Mouse (Mus musculus) telencephalon, adult 2 months (tissue): ENCODE data around the gene Gm45021.

Source experiments
- DNase-seq: peaks from one replicate; pipeline ENCODE4 v3.0.0-alpha.2; 2011; ENCODE audit warnings: low read depth, low spot score

Gene Gm45021

GRCm38 (mm10) chr6:48589194-48589750 lies at the start of gene Gm45021:
Gm45021 (plus strand) TSS chr6:48589610.
- DNase-seq: no peak

DNA sequence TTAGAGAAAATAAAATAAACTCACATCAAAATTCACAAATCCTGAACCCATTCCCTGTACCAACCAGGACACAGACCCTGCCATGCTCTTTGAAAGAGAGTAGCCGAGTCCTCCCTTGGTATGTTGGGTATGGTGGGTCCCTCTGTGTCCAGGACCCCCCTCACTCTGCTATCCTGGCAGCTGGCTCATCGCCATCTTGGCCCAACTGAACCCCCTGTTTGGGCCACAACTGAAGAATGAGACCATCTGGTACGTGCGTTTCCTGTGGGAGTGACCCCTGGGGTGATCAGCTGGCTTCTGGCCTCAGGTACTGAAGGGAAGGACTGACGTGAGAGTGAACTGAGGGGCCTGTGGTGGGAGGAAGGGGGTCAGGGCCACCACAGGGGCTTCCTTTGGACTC lies 49.5 kb upstream of the Gm45021 start:
- no peak for DNase-seq

- DNase-seq: no peak
Observed at GRCm38 (mm10) chr6:48540721-48541120, 48.7 kb upstream of the Gm45021 start.

DNA sequence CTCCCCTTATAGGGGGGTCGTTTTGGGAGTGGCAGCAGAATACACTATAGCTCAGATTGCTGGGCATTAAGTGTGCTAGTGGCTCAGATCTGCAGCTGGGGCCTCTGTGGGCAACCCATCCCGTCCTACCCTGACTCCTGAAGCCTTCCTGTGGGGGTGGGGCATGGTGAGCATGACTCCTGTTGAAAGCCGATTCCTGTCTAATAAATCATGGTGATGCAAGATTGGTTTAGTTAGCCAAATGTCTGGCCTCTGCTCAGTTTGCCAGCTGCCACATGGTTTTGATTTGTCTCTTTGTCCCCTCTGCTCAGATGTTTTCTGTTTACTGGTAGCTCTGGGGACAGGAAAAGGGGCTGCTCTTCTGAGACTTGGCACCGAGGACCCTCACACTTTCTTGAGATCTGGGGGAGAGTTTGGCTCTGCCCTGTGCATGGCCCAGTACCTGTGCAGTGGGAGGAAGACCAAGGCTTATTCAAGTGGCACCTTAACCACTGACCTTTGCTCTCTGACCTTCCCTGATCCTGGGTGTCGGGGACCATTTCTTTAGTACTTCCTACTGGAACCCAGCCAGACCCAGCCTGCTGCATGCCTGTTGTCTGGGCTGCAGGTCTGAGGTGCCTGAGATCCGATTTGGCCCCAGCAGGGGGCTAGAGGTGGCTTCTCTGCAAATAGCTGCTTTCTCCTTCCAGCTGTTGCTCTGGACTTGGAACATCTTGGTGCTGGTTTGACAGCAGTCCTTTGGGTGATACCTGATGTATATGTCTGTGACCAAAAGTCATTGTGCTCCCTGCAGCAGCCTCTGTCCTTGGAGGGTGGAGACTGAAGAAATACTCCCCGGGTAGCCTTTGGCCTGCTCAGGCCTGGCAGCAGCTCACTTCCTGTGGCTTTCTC lies 47.6 kb upstream of the Gm45021 start:
- DNase-seq: no peak

- DNase-seq: no peak
Observed at GRCm38 (mm10) chr6:48542631-48543030, 46.8 kb upstream of the Gm45021 start.

DNA sequence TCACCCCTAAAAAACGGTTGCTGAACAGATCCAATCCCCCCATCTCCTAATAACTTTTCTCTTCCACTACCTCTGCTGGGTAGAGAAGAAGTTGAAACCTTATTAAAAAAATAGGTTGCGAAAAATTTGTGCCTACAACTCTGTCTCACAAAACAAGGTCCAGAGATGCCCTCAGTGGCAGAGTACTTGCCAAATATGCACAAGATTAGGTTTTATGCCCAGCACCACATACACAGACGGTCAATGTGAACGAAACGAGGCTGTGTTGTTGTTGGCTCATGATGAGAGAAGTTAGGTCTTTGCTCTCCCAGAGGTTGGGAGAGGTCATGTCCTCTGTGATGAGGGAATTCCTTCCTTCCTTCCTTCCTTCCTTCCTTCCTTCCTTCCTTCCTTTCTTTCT lies 44.2 kb upstream of the Gm45021 start:
- no peak for DNase-seq

DNA sequence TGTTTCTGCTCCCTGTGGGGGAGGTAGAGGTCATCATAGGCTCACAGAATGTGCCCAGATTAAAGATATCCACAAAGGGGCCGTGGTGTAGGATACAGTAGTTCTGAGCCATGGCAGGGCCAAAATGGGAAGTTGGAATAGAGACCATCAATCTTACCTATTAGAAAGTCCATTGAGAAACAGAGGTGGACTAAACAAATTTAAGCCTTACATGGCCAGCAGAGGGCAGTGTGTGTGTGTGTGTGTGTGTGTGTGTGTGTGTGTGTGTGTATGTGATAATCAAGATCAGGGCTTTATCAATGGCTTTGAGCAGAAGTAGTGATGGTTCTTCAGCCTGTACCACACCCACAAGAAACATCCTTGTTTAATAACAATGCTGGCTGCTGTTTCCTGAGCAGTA lies 43.1 kb upstream of the Gm45021 start:
- peak; percentile 12 for DNase-seq

DNA sequence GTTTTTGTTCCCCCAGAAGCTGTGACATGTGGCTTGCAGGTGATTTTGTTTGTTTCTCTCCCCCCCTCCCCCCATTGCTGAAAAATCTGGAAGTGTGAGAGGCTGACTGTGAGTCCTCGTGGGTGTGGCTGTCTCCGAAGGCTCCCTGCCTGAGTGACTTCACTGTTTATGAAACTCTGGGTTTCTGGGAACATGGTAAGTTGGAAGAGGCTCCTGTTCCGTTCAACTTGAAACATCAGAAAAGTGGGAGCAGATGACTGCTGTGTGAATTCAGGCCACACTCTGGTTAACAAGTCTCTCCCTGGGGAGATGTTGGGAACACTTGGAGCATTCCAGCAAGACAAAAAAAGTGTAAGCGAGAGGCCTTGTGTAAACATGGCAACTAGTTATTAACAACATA lies 42.6 kb upstream of the Gm45021 start:
- no peak for DNase-seq

GRCm38 (mm10) chr6:48548314-48548713 lies 41.1 kb upstream of the Gm45021 start:
- no peak for DNase-seq

GRCm38 (mm10) chr6:48552918-48553317 lies 36.5 kb upstream of the Gm45021 start:
- no peak for DNase-seq

- peak; percentile 13 for DNase-seq
Observed at GRCm38 (mm10) chr6:48553819-48554218, 35.6 kb upstream of the Gm45021 start.

- peak; percentile 97 for DNase-seq
Observed at GRCm38 (mm10) chr6:48554280-48555103, 34.9 kb upstream of the Gm45021 start, which contains the start of gene Lrrc61. Lrrc61 (plus strand) TSS chr6:48554796.

- peak; percentile 96 for DNase-seq
Observed at GRCm38 (mm10) chr6:48555104-48555890, 34.1 kb upstream of the Gm45021 start.

DNA sequence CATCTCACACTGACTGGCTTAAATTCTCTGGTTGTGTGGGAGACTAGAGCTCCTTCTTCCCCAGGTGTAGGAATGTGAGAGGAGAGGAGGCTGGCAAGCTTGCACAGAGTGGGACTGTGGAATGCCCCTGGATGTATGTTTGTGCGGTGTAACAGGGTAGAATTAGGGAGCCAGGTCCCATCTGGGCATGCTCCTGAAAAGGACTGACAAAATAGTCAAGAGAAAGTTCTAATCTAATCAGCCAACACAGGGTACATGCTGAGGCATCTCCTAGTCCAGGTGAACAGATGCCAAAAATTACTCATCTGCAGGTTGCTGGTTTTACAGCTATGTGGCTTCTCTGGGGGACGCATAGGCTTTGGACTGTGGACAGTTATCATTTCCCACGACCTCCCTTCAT lies 33.5 kb upstream of the Gm45021 start:
- no peak for DNase-seq

- no peak for DNase-seq
Observed at GRCm38 (mm10) chr6:48565693-48566310, 23.6 kb upstream of the Gm45021 start.

DNA sequence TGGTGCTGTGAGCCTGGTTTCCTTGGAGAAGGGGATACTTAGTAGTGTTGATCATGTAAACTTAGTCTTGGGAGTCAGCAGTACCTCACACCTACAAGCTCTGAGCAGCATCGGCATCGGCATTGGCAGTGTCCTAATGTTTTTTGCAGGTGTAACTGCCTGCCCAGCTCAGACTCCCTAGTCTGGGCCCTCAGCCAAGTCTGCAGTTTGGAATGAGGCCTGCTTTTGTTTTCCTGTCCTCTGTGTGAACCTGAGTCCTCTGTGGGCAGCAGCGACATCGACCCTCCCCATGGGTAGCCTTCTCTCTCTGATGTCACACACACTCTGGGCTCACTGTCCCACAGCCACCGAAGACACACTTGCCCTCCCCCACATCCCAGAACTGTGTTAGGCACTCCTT lies 23.1 kb upstream of the Gm45021 start:
- DNase-seq: no peak

- no peak for DNase-seq
Observed at GRCm38 (mm10) chr6:48568036-48568984, 21.1 kb upstream of the Gm45021 start.

GRCm38 (mm10) chr6:48569065-48569807 lies 20.2 kb upstream of the Gm45021 start:
- no peak for DNase-seq

DNA sequence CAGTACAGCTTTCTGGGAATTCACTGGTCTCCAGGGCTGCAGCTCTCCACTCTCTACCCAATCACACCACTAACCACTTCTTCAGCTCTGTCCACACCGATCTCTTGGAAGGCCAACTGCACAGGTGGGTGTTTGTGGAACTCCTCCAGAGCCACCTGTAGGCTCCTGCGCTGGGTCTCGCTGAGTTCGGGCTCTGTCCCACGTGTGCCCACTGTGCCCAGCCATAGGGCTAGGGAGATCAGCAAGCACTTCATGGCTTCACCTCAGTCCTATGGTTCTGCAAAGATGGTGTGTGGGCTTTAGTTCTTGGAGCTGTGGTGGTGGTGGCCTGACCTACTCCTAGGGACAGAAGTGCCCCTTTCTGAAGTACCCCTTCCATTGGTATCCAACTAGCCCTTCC lies 17.4 kb upstream of the Gm45021 start:
- DNase-seq: no peak
